Mouse (Mus musculus) C2C12 (cell line): ENCODE measurements around the gene Ifi207.

Source experiments
- CEBPB ChIP-seq: IDR thresholded peaks from one replicate; pipeline ENCODE4 v1.6.1; 2011; ENCODE audit warnings: low read depth, mild to moderate bottlenecking, control low read depth, moderate library complexity
- CTCF ChIP-seq: IDR thresholded peaks from one replicate; pipeline ENCODE4 v1.5.1; 2011; ENCODE audit not compliant: control insufficient read depth, insufficient read depth, insufficient read length
- MAX ChIP-seq: IDR thresholded peaks from one replicate; pipeline ENCODE4 v1.6.1; 2011; ENCODE audit warnings: mild to moderate bottlenecking, control low read depth
- USF1 ChIP-seq: IDR thresholded peaks from one replicate; pipeline ENCODE4 v1.6.1; 2011; ENCODE audit warnings: low read depth, mild to moderate bottlenecking, control low read depth, moderate library complexity

GRCm38 (mm10) chr1:173742262-173742661 is 715 bp upstream of the Ifi207 start:
- no peak for TF ChIP-seq CTCF
- TF ChIP-seq MAX, result no peak
- no peak for TF ChIP-seq USF1
- no peak for TF ChIP-seq CEBPB
